Mouse (Mus musculus) adipocyte (in vitro differentiated cells): ENCODE data around the gene Myo3b.

Experiments used
- DNase-seq: peaks from one replicate; pipeline ENCODE4 v3.0.0-alpha.2; 2016; ENCODE audit warnings: low spot score

The Myo3b gene

DNA sequence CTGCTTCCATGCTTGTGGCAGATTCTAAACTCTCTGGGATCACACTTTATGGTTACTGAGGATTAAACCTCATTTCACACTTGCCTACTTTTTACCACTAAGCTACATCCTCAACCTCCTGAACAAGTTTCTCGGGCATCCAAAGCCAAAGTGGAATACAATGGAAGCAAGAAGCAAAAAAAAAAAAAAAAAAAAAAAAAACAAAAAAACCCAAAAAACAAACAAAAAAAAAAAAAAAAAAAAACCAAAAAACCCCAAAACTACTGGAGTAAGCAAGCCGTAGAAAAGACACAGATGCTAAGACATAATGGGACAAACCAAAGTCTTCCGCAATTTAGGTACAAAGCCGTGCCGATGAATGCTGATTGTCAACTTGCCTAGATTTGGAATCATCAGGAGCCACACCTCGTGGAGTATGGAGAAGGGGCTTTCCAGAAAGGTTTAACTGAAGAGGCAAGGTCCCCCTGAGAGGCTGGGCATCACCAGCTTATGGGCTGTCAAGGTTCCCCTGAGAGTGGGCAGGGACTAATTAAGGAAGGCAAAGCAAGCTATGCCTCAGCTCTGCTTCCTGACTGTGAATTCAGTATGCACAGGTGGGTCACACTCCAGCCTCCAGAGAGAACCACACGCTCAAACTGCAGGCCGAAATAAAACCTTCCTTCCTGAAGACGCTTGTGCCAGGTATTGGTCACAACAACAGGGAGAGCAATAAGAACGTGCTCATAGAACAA lies 313.7 kb downstream of the Myo3b start:
- DNase-seq, result no peak

DNA sequence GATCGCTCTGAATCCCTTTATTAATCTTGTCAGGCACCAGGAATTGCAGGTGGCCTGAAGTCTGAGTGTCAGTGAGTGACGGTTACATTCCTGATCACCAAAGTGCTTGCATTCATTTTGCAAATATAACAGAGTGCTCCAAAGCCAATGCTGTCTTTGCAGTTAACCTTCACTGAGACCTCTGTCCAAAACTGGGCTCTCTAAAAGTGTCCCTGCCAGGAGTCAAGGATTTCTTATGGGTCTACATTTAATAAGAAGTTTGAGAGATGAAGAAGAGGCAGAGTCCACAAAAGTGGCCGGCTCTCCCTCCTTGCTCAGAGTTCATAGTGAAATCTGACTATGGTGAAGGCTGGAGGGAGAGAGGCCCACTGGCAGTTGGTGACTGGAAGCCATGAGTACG lies 315.1 kb downstream of the Myo3b start:
- no peak for DNase-seq

DNA sequence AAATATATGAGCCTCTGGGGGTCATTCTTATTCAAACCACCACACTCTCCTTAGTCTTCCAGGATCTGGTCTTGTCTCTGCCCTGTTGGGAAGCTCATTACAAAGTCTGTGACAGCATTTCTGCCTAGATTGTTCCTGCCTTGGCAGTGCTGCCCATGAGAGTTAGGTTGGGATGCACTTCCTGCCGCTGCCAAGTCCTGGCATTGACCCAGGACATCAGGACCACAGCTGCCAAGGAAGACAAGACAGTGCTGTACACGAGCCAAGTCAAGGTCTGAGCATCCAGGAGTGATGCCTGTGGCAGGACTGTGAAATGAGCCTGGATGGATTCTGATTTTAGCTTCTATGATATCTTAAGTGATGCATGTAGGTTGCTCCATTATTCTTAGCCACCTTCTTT lies 316.1 kb downstream of the Myo3b start:
- DNase-seq, result no peak

DNA sequence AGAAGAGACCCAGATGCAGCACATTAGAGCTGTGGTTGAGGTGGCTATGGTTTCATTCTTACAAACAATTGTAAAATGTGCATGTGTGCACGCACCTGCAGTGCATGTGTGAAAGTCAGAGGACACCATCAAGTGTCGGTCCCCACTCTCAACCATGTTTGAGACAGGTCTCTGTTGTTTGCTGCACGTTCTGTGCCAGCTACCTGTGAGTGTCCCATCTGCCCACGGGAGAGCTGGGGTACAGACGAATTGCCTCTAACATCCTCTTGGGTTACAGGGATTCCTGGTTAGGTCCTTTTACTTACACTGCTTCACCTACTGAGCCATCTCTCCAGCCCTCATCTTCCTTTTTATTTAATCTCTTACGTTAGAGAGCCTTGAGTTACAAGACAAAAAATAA lies 330.5 kb downstream of the Myo3b start:
- DNase-seq, result no peak

DNA sequence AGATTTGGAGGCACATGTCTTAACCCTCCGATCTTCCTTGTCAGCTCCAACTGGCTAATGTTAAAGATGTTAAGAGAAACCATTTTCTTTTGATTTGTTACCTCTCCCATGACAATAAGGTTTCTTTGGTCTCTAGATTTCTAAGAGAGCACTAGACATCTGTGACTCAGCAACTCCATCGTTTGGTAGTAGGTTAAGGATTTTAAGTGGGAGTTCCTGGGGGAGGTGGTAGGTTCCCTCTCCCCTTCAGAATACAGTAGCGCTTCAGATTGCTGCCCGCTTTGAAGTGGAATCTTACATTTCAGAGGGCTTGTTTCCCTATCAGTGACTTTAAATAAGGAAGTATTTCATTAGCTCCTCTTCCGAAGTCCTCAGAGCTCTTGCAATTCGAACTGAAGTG lies 340.4 kb downstream of the Myo3b start:
- no peak for DNase-seq

DNA sequence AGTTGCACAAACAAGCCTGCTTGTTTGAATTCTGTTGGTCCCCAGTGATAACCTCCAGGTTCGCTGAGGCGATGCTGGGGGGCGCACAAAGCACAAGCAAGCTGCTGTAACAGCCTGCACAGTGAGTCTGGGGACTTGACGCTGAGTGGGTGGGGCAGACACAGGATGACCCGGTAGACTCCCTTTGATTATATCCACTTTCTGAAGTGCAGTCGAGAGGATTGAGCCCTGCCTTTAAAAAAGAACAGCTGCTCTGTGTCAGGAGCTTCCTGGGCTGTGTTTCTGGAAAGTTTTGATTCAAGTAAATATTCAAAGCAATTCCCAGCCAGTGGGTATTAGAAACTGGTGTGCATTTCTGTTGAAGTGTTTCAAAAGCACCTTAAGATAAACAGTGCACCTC lies 341.0 kb downstream of the Myo3b start:
- DNase-seq, result no peak

DNA sequence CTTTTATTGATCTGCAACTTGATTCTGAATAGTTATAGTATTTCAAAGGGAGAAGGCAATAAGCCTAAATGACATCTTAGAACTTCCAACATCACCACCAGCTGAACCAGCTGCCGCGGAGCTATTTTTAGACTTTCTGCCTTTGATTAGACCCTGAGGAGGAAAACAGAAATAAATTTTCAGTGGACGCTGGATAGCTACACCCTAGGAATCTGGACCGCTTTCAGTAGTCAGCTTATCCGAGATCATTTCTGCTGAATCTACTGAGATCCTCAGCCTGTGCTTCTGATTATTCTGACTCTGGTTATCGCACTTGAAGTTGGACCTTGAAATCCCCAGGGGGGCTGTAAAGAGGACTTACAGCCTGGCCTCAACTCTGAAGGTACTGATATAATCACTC lies 349.7 kb downstream of the Myo3b start:
- no peak for DNase-seq

DNA sequence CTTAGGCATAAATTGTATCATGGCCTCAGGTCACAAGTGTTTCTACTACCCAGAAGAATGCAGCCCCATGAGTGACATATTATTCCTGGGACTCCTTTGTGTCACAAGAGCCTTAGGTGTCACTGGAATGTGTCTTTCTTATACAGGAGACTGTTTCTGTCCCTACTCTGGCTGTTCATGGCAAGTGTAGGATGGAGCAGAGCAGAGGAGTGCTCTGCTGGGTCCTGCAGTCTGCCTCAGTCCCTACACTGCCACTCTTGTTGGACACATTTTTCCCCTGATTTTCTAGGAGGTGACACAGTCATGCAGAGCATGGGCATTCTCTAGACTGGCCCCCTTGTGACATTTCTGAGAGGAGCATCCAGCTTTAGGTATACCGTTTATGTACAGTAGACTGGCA lies 350.2 kb downstream of the Myo3b start:
- no peak for DNase-seq

DNA sequence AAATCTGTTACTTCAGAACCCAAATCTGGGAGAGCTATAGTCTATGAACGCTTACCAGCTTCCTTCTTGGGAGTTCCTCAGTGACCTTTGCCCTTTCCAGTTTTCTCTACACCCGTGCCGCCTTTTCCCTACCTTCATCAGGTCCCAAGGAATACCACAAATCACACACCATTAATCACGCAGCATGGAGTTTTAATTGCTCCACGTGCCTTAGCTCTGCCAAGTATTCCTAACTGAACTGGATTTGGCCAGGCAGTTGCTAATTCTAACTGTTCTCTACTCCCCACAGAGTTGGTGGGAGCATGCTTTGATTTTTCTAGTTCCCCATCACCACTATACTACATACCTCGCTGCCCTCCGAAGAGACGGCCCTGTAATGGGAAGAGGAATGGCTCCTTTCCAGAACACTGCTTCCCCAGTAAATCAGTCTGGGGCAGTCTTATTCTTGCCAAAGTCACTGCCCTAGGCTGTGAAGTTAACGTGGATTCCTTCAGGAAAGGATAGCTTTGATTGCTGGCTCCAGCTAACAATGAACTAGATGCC lies 358.9 kb downstream of the Myo3b start:
- no peak for DNase-seq

DNA sequence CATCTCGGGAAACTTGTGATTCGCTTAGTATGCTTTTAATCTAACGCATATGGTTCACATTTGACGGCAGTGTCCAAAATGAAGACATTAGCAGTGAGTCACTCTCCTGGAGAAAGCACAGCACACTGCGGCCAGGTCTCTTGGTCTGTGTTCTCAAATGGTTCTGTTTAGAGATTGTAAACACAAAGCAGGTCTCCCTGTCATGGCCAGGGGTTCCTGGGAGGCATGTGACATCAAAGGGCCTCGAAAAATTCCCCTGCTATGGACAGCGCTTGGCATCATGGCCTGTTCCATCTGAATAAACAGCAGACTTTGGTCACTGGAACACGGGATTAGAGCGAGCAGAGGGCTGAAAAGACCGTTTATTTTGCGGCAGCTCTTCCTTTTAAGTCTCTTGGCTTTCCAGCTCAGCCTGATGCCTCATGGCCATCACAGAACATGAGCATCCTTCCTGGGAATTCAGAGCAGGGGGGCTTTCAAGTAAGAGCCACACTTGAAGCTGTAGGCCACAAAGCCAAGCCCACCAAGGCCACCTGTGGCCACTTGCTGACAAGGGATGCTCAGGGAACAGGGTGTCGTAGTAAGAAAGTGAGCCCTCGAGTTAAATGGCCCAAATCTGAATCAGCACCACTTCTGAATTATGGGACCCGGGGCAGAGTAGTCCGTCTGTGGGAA lies 360.7 kb downstream of the Myo3b start:
- DNase-seq, result no peak

DNA sequence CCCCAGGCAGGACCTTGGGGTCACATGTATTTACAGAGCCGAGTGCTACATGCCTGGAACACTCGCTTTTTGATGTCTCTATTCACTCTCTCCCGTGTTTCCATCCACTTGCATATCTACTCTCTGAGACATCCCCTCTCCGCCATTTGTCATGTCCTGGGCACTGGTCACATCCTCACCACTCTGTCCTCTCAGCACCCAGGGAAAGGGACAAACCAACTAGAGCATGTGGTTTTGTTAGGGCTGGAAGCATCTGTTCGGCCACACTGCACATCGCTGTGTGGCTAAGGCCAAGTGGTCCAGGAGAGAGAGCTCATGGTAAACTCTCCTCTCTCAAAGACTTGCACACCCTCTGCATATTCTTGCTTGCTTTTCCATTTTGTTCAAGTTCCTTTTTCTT lies 361.4 kb downstream of the Myo3b start:
- DNase-seq, result no peak

DNA sequence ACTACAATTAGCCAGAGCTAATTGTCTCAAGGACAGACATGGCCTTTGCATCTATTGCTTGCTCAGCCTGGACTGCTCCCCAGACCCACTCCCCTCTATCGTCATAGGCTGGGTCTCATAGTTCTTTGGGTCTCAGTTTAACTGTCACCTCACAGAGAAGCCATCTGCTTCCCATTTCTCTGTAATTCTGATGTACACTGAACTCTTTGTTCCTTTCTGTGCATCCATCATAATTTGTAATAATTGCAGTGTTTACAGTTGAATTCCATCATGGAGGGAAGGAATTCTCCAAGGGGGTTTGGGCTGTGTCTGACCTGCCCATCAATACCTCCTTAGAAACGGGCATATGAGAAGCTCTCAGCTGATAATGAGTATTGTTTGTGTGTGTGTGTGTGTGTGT lies 365.4 kb downstream of the Myo3b start:
- DNase-seq, result no peak

DNA sequence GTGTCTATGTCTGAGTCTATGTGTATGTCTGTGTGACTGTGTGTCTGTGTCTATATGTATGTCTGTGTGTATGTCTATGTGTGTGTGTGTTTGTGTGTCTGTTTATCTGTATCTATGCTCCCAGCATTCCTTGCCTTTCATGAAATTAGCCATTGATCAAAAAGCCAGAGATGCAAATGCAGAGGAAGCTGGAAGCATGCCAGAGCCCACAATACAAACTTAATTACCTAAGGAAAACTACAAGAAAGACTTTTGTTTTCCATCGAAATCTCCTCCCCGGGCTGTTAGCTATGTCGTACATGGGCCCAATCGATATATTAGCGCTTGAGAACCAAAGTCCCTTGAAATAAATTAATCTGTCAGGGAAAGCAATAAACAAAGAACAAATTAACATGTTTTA lies 367.9 kb downstream of the Myo3b start:
- DNase-seq, result no peak

DNA sequence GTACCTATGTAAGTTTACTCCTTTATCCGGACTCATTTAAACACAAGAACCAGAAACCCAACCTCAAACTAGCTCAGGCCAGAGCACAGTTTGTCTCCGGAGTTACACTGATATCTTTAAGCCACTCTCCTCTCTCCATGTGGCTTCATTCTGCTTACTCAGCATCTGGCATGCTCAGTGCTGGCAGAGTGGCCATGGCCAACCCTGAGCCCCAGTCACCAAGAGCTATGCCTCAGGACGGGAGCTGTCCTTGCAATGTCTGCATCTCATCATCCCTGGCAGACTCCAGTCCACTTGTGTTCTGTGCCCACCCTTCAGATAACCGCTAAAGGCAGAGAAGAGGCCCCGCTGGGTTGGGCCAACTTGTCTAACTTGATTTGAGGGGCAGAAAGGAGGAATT lies 368.8 kb downstream of the Myo3b start:
- DNase-seq, result no peak

DNA sequence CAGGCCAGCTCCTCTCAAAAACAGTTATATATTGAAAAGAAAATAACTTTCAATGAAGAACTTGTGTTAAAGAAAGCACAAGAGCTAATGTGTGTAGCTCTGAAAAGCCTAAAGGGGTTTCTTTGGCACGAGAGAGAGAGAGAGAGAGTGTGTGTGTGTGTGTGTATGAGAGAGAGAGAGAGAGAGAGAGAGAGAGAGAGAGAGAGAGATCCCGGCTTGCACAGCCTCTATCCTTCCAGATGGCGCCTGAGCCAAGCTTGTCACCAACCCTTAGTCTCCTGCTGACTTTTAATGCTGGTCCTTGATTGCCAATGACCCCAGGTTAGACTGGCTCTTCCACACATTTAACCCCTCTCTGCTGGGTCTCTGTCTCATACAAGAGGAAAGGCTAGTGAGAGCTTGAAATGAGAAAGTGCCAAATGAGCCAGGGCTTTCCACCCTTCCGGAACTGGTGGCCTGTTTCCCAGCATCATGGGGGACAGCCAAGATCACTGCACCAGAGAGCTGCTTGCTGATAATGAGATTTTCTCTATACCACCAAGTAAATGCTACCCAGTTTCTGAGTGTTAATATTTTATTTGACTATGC lies 371.5 kb downstream of the Myo3b start:
- no peak for DNase-seq

DNA sequence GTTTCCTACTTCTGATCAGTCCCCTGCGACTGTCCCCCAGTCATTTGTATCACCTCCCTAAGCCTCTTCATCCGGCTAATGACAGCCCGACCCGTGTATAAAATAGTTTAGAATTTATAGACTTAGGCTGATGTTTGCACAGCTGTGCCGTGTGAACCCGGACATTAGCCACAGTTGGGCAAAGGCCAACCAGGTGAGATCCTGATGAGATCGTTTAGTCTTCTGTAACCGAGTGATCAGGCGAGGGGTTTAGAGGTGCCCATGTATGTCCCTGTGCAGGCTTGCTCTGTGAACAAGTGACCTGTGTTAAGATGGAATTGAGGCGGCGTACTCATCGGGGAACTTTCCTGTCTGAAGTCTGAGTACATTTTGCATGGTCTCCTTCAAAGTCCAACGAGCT lies 373.4 kb downstream of the Myo3b start:
- DNase-seq, result no peak

DNA sequence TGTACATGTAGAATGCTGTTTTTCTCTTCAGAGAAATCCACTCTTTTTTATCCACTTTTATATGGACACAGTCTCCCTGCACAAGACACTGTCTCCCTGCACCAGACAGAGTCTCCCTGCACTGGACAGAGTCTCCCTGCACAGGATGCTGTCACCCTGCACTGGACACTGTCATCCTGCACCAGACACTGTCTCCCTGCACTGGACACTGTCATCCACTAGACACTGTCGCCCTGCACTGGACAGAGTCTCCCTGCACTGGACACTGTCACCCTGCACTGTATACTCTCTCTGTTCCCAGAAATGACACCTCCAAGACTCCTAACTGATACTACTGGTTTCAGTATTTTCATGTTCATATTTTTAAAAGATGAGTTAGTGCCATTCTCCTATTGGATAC lies 375.5 kb downstream of the Myo3b start:
- DNase-seq, result no peak

DNA sequence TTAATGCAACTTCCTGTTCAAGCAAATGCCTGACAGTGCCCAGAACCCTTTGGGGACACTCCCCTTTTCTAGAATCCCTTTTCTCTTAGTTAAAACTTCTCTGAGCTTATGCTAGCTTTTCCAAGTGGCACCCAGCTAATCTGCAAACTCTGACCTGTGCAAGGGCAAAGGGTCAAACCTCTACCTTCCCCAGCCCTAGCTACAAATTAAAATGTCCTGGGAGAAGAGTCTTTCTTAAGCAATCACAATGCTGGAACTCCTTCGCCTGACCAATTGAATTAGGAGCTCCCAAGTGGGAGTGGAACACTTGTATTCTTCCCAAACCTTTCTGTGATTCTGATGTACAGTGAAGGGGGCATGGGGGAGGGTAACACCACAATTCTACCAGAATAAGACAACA lies 376.6 kb downstream of the Myo3b start:
- peak; percentile 10 for DNase-seq

DNA sequence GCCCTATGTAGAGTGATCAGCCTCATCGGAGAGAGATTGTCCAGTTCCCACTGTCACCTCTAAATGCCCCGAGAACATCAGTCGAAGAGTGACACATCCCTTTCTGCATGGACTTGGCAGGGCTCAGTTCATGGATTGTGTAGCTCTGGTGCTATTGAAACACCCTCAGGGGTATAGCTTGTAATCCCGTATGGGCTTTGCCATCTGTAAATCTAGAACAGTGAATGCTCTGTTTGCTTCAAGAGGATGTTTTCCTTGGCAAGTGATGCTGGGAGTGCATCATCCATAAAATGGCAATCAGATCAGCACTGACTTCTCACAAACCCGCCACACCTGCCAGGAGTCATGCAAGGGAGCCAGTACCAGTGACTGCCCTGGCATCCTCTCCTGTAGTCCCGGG lies 380.4 kb downstream of the Myo3b start:
- no peak for DNase-seq

DNA sequence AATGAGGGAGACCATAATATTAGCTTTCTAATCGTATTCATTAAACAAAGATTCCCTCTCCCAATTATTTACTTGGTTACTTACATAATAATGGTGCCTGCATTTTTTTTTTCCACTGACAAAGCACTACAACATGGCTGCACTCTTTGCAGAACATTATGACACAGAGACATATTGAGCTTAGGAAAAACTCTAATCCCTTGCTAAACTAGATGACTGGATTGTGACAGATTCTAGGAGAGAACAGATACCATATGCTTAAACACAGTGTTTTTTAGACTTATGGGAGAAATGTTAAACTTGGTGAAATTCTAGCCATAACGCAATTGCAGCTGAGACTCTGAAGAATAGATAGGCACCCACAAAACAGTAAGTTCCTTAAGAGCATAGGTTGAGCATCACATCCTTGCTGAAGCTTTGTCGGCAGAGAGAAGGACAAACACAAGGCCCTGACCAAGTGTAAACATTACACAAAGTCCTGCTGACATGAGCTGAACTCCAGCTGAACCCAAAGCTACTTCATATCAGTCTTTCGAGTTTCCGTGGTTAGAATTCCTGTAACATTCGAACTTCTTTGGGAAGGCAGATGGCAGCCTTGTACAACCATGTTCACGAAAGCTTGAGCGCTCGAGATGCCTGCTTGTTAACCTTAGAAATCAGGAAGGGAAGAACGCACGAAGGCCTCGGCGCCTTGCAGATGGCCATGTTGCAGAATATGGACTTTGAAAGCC lies 382.4 kb downstream of the Myo3b start:
- no peak for DNase-seq

DNA sequence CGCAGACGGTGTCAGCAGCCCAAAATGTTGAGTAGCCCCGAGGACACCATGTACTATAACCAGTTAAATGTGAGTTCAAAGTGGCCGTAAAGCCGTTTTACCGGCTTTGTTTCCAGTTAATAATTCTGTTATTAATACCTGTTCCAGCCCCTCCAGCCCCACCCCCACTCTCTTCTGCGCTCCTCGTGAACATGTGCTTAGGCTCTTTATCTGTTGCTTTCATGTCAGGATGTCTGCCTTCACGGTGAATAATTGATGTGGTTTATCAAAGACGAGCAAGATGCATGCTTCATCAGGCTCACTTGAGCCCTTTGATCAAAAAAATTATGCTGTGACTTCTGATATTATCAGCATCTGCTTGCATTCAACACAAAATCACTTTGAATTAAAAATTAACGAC lies 386.7 kb downstream of the Myo3b start:
- DNase-seq, result no peak

DNA sequence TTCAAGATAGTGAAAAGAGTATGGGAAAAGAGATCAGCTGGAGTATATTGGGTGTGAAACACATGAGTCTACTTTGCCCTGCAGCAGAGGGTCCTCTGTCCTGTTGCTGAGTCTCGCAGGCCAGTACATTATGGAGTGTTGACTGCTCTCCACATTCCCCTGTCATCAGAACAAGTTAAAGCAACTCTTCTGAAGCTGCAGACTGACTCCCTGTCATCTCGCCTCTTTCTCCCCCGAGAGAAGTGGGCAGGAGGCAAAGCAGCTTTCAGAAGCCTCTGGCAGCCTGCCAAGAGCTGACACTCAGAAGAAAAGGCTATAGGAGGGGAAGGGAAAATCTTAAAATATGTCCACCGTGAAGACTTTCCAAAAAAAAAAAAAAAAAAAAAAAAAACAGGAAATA lies 404.1 kb downstream of the Myo3b start:
- DNase-seq, result peak; percentile 4

DNA sequence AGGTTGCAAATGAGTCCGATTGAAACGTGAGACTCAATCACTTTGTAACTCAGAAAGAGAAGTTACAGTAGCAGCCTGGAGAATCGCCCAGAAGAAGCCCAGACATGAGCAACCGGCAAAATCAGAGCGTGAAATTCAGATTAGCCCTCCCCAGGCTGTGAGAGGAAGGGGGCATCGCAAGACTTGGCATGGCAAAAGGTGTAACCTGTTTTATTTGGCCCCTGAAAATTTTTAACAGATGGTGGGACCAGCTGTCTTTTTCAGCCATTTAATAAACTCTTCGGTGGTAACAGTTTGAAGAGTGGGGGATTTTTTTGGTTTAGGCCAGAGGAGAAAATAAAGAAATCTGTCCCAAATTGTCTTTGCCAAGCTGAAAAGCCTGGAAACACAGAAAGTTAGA lies 405.2 kb downstream of the Myo3b start:
- DNase-seq, result no peak
